Mouse (Mus musculus) C2C12 (cell line): ENCODE measurements around the gene Fam107b.

ENCODE experiments used
- CTCF ChIP-seq: IDR thresholded peaks from one replicate; pipeline ENCODE4 v1.5.1; 2011; ENCODE audit not compliant: control insufficient read depth, insufficient read depth, insufficient read length
- MAX ChIP-seq: IDR thresholded peaks from one replicate; pipeline ENCODE4 v1.6.1; 2011; ENCODE audit warnings: mild to moderate bottlenecking, control low read depth
- MYOG ChIP-seq: IDR thresholded peaks from one replicate; pipeline ENCODE4 v1.6.1; 2011; ENCODE audit not compliant: control insufficient read depth, insufficient read length; ENCODE audit errors: extremely low read depth

DNA sequence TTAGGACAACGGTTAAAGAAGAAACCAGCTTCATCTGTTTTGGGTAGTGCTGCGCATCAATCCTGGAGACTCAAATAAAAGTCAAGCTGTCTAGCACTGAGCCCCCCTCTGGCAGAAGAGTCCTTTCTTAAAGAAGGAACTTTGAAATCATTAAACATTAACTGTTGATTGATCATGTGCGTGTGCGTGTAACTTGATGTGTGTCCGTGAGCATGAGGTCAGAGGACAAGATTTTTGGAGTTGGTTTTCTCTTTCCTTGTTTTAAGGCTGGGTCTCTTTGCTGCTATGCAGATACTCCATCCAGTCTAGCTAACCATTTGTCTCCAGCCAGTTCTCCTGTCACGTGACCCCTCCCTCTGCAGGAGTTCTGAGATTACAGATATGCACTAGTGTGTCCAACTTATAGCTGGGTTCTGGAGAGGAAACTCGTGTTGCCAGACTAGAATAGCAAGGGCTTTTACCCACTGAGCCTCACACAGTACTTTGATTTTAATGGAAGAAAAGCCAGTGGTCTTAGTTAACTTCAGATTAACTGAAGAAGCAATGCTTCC, 132.4 kb downstream of the Fam107b start:
- no peak for TF ChIP-seq CTCF
- no peak for TF ChIP-seq MYOG
- TF ChIP-seq MAX: no peak
